Mouse (Mus musculus) cerebellum, postnatal 10 days (tissue): ENCODE results near the gene Fkbpl.

Source experiments
- DNase-seq, 2 experiments: peaks; one replicate each; pipeline ENCODE4 v3.0.0; 2021; ENCODE audit warnings: mixed read lengths in 2 of 2

The Fkbpl gene

DNA sequence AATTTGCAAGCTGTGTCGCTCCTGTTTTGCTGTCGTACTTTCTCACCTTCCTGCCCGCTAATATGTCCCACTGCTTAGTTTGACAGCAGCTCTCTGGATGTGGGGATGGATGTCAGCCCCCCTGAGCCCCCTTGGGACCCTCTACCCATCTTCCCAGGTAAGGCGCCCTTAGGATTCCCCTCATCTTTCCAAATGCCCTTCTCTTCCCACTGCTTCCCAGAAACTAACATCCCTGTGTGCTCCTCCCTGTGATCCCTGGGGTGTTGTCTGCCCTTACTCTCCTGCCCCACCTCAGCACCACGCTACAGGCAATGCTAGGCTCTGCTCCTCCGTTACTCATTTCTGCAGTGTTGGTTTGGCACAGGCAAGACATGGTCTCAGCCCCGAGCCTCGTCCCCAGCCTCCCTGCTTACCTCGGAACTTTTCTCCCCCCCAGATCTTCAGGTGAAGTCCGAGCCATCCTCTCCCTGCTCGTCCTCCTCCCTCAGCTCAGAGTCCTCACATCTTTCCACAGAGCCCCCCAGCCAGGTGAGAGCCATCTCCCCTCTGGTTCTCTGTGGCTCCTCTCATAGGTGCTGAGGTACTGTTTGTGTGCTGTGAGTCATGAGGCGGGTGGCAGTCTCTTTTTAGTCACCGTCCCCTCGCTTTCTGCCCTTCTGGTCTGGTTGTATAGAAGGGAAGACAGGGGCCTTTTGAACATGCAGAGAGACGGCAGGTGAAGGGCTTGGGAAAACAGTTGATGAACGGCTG lies 3.8 kb downstream of the Fkbpl start:
- no peak for DNase-seq

DNA sequence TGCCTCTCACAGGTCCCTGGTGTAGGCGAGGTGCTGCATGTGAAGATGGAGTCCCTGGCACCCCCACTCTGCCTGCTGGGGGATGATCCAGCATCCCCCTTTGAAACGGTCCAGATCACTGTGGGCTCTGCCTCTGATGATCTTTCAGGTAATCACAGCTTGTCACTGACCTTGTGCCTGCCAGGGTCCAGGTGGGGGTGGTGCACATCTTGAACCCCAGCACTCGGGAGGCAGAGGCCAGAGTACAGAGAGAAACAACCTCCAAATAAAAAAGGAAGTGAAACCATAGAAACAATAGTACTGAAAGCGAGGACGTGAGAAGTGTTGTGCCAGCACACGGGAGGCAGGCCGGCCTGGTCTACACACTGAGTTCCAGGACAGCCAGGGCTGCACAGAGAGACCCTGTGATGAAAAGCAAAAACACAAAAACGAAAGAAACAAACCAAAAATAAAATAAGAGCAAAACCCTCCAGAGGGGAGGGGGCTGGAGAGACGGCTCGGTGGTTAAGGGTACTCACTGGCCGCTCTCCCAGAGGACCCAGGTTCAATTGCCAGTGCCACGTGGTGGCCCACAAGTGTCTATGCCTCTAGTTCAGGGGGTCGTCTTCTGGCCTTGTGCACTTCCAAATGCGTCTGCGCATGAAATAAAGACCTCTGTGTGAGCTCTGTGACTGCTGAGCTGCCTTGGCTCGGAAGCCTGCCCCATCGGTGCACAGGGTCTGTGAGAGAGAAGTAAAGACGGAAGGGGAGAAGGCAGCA lies 4.7 kb downstream of the Fkbpl start:
- no peak for DNase-seq

DNA sequence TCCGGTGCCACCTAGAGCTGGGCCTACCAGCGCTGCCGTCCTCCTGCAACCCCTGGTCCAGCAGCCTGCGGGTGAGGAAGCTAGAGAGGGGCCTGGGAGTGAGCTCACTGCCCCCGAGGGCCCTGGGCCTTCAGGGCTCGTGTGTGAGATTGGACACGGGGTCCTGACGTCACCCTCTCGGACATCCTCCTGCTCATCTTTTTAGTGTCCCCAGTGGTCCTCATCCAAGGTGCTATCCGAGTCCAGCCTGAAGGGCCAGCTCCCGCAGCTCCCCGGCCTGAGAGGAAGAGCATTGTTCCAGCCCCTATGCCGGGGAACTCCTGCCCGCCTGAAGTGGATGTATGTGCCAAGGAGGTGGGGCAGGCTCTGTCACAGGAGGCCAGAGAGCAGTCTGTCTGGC lies 6.2 kb downstream of the Fkbpl start:
- no peak for DNase-seq

DNA sequence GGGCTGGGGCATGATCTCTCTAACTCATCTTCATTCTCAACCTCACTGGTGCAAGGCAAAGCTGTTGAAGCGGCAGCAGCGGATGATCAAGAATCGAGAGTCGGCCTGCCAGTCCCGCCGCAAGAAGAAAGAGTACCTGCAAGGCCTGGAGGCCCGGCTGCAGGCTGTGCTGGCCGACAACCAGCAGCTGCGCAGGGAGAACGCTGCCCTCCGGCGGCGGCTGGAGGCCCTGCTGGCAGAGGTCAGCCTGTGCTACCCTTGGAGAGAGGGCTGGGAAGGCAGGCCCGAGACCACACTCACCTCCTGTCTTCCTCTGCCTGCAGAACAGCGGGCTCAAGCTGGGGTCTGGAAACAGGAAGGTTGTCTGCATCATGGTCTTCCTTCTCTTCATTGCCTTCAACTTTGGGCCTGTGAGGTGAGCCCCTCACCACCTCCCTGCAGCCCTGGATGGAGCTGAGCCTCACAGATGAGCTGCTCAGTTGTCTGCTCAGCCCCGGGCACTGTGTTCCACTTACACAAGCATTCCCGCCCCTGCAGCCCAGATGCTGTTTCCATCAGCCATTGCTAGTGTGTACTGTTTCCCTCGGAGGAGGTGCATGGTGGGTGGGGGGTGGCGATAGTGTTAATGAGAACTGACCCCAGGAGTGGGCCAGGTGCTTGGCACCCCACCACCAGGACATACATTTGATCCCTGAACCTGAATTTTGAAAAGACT lies 7.1 kb downstream of the Fkbpl start:
- peak; percentile 54 to 56 for DNase-seq

DNA sequence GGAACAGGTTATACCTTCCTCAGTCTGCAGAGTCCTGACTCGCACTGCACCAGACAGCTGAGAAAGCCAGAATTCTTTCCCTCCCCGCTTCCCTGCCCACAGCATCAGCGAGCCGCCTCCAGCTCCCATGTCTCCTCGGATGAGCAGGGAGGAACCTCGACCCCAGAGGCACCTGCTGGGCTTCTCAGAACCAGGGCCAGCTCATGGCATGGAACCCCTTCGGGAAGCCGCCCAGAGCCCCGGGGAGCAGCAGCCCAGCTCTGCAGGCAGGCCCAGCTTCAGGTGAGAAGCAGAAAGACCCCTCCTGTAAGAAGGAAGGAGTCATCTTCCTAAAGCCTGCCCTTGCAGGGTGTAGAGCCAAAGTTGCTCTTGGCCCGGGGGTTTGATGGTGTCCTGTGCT lies 8.0 kb downstream of the Fkbpl start:
- no peak for DNase-seq

DNA sequence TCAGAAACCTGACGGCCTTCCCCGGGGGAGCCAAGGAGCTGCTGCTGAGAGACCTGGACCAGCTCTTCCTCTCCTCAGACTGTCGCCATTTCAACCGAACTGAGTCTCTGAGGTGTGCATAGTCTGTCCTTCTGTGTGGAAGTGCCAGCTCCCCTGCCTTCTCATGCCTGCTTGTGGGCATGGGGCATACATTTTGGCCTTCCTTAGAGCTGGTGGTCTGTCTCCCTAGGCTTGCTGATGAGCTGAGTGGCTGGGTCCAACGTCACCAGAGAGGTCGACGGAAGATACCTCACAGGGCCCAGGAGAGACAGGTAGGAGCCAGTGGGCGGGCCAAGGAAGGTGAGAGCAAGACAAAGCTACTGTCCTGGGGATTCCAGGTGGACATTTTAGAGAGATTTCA lies 8.4 kb downstream of the Fkbpl start:
- no peak for DNase-seq

DNA sequence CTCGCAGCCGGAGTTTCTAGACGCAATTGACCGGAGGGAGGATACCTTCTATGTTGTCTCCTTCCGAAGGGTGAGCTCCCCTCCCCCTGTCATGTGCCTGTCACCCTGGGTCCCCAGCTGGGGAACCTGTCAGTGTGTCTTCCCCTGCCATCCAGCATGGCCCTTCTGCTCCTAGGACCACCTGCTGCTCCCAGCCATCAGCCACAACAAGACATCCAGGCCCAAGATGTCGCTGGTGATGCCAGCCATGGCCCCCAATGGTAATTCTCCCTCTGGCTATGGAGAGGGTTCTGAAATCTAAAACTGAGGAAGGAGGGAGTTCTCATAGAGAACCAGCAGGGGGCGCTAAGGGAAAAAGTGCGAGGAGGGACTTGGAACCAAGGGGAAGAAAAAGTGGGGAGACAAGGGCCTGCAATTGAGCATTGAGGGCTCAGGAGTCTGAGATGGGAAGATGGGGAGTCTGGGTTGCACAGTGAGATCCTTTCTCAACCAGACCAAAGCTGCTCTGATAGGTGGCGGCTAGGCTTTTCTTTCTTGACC lies 9.3 kb downstream of the Fkbpl start:
- DNase-seq = peak; percentile 79 to 84

DNA sequence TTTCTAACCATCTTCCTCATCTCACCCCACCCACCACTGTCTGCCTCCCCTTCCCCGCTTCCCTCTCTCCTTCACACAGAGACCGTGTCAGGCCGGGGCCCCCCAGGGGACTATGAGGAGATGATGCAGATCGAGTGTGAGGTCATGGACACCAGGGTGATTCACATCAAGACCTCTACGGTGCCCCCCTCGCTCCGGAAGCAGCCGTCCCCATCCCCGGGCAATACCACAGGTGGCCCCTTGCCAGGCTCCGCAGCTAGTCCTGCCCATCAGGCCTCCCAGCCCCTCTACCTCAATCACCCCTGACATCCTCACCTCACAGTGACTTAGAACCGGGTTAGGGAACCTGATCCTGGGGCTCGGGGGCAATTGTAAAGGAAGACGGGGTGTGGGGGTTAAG lies 9.8 kb downstream of the Fkbpl start:
- peak in 1 of 2 experiments; percentile 39 for DNase-seq

DNA sequence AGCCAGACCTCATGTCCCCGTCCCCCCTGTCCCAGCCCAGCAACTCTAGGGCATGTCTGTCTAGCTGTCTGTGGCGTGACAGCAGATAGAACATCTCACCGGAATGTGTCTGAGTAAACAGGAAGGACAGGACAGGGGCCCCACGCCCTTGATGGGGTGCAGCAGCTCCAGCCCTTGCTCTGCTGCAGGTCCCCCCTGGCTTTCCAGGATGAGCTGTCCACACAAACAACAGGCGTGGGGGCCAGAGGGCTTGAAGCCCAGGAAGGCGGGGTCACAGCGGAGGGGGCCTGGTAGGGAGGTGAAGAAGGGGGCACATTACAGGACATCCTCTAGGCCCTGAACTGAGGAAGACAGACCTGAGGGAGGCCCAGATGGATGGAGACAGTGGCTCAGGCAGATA lies 10.6 kb downstream of the Fkbpl start:
- no peak for DNase-seq

DNA sequence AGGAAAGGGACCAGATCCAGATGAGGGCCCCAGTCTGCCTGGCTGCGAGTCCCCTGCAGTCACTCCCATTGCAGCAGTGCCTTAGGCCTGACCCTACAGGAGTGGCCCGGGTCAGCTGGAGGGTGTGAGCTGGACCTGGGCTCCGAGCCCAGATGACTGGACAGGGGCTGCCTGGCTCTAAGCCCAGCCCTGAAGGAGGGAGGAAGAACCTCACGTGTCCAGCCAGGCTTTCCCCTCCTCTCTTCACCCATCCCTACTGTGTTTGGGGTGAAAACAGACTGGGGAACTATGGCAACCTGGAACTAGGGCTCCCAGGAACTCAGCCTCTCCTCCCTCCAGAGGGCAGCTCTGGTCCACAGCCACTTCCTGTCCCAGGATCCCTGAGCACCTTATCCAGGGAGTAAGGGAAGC lies 11.0 kb downstream of the Fkbpl start:
- peak; percentile 55 to 68 for DNase-seq

DNA sequence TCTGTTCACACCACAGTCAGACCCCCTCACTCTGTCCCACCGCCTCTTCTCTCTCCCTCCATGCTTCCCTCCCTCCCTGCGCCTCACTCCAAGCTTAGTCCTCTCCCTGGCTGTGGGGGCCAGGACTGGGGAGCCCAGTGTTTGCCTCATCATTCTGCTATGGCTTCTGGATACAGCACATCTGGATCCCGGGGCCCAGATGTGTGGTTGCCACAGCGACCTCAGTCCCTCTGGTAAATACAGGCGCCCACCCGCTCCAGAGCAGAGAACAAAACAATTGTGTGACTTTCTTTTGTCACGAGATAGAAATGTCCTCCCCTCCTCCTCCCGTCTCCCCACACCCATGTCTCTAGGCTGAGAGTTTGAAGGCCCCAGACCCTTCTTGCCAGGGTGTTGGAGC lies 12.1 kb downstream of the Fkbpl start:
- no peak for DNase-seq

DNA sequence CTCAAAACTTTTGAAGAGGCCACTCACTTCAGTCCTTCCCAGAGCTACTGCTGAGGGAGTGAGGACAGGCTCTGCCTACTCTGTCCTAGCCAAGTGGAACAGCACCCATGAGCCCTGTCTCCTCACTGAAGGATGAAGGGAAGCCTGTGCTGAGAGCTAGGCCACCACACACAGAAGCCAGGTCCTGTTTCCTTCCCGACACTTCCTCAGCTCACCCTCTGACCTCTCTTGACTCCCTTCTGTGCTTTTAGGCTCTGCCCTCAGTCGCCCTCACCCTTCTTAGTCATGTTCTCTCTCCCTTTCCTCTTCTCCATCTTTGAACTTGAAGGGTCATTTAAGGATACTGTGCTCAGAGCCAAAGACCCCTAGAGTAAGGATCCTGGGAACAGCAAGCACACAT lies 12.7 kb downstream of the Fkbpl start:
- DNase-seq = no peak

DNA sequence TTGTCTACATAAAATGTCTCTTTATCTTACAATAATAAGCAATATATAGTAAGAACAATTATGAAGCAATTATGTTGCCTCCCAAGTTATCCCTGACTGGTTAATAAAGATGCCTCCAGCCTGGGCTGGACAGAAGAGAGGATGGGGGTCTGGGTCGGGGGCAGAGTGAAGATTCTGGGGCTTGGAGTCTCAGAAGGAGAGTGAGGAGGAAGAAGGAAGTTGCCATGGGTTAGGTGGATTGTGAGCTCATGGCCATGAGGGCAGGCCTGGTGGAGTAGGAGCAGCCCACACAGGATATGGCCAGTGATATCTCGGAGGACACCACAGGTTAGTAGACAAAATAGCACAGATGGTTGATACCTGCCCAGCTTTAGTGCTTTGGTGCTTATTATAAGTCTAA lies 13.6 kb downstream of the Fkbpl start:
- no peak for DNase-seq

DNA sequence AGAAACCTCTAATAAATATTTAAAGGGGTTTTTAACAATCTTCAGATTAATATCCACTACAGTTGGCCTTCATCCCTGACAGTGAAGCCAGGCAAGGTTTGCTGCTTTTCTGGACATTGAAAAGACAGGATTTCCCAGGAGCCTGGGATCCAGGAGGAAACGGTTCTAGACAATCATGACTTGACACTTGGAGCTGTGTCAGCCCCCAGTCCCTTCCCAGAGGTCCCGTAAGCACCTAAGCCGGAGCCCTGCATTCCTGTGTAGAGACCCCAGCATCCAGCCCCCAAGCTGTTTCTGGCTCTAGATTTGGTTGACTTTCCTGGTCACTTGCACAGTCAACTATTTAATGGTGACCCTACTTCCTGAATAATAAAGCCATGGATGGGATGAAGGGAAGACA lies 14.0 kb downstream of the Fkbpl start:
- no peak for DNase-seq

DNA sequence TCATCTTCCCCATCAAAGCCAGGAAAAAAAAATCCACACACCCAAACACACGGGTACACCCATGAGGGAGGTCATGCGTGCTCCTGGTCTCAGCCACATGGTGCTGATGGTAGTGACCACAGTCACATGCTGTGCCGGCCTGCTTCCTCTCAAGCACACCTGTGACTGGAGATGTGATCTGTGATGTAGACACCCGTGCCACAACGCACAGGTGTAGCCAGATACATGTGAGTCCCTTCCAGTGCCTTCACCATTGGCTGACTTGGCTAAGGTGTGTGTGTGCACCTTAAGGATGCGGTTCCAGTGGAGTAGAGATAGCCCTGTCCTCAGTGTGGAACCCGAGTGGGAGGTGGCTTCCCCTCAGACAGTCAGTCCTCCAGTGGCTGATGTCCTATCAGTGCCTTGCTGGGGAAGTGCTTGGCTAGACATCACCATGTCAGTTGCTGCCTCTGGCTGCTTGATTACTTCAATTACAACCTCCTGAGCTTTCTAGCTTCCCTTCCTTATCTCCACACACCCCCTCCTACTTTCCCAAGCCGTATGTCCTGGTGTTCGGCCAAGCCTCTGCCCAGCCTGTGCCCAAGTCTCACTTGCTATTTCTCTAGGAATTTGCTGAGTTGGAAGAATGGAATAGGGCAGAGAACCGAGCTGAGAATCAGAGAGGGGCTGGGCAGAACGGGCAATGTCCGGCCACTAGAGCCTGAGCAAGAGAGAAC lies 14.8 kb downstream of the Fkbpl start:
- no peak for DNase-seq

DNA sequence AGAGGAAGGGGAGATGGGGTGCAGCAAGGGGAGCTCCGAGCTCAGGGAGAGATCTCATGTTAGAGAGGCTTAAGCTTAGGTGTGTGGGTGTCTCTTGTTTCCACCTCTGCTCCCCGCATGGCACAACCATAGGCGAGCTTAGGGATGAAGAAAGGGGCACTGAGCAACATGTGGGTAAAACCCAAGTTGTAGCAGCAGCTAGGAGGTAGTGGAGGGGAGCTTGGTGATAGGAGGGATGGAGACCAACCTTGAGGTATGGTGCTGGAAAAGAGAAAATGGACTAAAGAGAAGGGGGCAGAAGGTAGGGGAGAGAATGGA lies 15.3 kb downstream of the Fkbpl start:
- DNase-seq = no peak

DNA sequence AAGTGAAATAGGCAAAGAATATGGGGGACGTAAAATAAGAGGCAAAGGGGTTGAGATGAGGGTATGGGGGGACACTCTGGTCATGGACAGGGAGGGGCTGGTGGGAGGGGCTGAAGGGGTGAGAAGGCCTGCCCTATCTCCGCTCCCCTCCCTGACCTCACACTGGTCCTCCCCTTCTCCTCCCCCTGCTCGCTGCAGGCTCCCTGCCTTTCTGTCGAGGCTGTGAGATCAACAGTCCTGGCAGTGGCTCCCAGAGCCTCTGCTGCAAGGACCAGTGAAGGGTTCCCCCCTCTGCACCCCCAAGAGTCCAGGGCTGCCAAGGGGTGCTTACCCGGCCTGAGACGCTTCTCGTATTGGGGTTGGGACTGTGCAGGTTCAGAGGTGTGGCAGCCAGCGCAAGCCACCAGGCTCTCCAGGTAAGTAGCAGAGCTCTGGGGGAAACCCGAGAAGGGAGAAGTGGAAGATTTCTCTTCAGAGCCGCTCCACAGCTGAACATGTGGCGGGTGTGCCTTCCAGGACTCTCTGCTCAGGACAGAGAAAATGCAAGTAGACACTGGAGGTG lies 15.8 kb downstream of the Fkbpl start:
- no peak for DNase-seq

DNA sequence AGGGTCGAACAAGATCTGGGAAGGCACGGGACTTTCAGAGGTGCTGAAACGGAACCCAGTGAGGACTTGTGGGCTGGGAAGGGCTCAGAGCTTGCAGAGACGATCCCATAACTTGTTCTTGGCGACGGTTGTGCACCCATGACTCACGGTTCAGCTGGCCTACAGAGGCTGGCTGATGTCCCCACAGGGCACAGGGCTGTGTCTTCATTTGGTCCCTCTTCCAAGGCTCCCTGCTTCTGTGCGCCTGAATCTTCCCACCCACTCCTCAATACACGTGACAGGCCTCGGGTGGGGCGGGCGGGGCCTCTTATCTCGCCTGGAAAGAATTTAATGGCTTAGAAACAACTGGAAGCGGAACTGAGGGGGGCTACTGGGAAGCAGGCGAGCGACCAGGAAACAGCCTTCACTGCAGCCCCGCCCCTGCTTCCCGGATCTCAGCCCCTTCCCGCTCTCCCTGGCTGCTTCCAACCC lies 16.6 kb downstream of the Fkbpl start:
- no peak for DNase-seq

DNA sequence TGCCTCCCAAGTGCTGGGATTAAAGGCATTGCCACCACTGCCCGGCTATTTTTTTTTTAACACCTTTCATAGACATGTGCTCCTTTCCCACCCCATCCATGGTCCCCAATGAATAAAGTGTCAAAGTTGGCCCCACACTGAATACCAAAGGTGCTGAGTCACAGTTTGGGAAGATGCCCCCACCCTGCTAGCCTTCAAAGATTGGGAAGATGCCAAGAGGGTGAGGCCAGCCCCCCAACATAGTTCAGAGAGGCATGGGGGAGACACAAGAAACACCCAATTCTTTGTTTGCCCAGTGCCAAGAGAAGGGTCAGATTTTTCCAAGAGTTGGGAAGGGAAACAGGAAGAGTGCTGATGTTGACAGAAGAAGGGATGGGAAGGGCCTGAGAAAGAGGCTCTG lies 17.9 kb downstream of the Fkbpl start:
- no peak for DNase-seq

DNA sequence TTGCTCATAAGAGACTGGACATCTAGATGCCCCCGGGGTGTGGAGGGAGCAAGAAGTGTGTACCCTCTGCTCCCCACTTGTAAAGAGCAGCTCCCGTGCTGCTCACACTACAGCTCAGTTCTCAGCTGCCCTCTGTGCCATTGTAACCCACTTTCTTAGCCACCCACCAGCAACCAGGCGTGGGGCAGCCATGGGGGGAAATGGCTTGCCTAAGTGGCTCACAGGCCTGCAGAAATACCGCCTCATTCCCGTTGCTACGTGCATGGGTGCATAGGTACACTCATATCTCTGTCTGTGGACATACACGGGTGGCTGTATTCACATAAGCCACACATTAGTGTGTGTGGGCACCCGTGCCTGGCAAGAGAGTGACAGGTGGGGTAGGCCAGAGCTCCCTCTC lies 18.4 kb downstream of the Fkbpl start:
- no peak for DNase-seq

DNA sequence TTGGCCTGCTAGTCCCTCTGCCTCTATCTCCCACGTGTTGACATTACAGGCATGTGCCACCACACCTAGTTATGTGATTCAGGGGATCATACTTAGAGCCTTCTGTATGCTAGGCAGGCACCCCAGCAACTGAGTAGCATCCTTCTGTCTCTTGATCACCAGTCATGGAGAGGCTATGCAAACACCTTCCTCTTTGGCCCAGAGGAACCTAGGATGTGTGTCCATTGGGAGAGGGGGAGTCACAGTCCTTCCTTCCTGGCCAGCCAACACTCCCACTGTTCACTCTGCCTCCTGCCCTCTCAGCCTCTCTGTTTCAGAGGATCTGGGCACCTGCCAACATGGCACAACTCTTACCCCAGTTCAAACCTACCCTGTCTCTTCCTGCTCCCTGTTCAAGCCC lies 19.0 kb downstream of the Fkbpl start:
- DNase-seq = no peak

DNA sequence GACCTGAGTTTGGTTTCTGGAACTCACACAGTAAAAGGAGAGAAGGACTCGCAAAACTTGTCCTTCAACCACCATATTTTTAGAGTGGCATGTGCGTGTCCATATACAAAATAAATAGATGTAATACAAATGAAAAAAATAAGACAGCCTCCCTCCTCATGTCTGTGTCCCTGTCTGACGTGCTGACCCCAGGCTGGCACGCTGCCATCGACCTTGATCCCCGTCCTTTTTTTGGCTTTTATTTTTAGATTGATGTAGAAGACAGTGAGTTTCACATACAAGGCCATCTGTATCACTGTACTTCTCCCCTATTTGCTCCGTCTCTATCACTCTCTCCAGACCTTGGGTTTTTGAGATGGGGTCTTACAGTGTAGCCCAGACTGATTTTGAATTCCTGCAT lies 19.9 kb downstream of the Fkbpl start:
- no peak for DNase-seq

DNA sequence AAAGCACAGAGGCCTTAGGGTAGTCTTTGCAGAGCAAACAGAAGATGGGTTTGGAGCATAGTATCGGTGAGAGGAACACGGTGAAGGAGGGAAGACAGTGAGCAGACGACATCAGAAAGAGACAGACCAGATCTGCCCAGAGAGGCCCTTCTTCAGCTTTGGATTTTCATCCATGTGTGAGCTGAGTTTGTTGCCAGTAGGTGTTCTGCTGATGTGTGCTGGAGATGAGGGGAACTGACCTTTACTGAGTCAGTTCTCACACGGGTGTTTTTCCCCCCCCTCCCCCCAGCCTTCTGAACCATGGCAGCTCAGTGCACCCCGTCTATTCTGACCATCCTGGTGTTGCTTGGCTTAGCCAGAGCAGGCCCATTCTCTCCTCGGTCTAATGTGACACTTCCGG lies 25.7 kb downstream of the Fkbpl start, which contains the start of gene Tnxb:
Tnxb (plus strand) TSS at position 301 of the 400 bp plus-strand sequence.
- DNase-seq = no peak
